Mouse (Mus musculus): ENCODE data around the gene Ank2. TPM values are rescaled to one million over a fixed set of nuclear protein-coding genes. Genes with fewer than 3 reads are reported as not detected.

The Ank2 gene
- total RNA-seq, 1 experiment from 2014 or later = 0.25 TPM

DNA sequence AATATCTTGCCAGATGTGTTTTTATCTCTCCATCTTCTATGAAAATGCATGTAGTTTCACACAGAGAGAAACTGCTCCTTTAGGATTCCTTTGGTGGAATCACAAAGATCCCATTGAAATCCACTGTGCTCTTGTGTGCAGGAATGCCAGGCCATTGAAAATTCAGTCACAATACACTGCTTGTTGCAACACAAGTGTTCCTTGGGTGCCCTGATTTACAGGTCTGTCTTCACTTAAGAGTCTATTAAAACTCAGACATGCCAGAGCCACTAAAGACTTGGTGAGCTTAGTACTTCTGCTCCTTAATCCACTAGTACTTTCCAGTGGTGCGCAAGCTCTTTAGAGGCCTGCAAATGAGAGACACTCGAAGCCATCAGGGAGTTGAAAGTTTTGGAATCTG lies 359.5 kb downstream of the Ank2 start:
- no peak for ATAC-seq (replicated peaks in 1 of 2; ENCODE audit: insufficient read depth in 1 of 2, low FRiP score in 2 of 2, low TSS enrichment in 1 of 2, low read depth in 1 of 2, poor library complexity in 2 of 2, severe bottlenecking in 2 of 2)

DNA sequence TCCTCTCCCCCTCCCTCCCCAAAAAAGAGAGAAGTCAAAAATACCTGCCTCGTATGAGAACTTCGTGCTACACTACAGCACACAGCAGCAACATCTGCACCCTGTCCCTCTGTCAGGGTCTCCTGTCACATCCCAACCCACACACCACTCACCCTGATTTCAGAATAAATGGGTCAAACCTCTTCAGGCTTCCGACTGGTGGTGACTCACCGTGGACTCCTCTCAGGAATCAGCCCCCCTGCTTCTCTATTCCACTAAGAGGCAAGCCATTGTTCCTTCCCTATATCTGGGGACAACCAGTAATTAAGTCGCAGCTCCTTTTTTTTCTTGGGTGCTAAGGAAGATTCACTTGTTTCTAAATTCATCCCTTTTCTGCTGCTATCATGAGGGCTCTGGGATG lies 361.6 kb downstream of the Ank2 start:
- no peak for ATAC-seq (replicated peaks in 1 of 2; ENCODE audit: insufficient read depth in 1 of 2, low FRiP score in 2 of 2, low TSS enrichment in 1 of 2, low read depth in 1 of 2, poor library complexity in 2 of 2, severe bottlenecking in 2 of 2)

DNA sequence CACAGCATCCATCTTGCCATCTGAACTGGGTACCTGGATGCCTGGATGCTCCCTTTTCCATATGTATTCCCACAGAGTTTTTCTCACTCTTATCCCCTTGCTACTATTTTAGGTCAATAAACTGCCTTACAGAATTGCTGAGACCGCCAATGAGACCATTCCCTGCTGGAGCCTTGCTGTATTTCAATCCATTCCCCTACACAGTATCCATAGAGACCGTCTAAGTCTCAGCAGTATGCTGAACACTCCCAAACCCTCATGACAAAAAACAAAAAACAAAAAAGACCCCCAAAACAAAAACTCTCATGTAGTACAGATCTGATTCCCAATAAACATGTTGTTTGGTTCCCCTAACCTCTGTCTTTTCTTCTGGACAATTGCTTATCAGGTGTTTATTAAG lies 365.1 kb downstream of the Ank2 start:
- ATAC-seq (replicated peaks in 1 of 2; ENCODE audit: insufficient read depth in 1 of 2, low FRiP score in 2 of 2, low TSS enrichment in 1 of 2, low read depth in 1 of 2, poor library complexity in 2 of 2, severe bottlenecking in 2 of 2) = no peak

DNA sequence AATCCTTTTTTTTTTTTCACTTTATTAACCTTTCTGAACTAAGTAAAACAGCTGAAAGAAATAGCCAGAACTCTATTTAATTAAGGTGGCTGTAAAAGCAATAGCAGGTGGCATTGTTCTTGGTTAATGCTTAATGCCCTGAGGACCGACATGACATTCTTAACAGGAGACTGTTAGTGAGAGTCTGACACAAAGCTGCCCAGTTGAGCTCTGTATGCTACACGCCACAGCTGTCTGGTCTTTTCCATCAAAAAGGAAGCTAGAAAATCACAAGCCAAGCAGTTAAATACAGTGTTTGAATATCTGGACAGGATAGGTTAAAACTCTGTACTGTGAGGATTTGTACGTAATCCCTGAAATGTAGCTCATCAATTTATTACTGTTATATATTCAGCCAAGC lies 368.1 kb downstream of the Ank2 start:
- no peak for ATAC-seq (replicated peaks in 1 of 2; ENCODE audit: insufficient read depth in 1 of 2, low FRiP score in 2 of 2, low TSS enrichment in 1 of 2, low read depth in 1 of 2, poor library complexity in 2 of 2, severe bottlenecking in 2 of 2)

GRCm38 (mm10) chr3:127130167-127130770 lies 368.9 kb downstream of the Ank2 start:
- no peak for ATAC-seq (replicated peaks in 1 of 2; ENCODE audit: insufficient read depth in 1 of 2, low FRiP score in 2 of 2, low TSS enrichment in 1 of 2, low read depth in 1 of 2, poor library complexity in 2 of 2, severe bottlenecking in 2 of 2)

GRCm38 (mm10) chr3:127129750-127130149 lies 369.4 kb downstream of the Ank2 start:
- ATAC-seq (replicated peaks in 1 of 2; ENCODE audit: insufficient read depth in 1 of 2, low FRiP score in 2 of 2, low TSS enrichment in 1 of 2, low read depth in 1 of 2, poor library complexity in 2 of 2, severe bottlenecking in 2 of 2) = no peak

GRCm38 (mm10) chr3:127127611-127128010 lies 371.5 kb downstream of the Ank2 start:
- ATAC-seq (replicated peaks in 1 of 2; ENCODE audit: insufficient read depth in 1 of 2, low FRiP score in 2 of 2, low TSS enrichment in 1 of 2, low read depth in 1 of 2, poor library complexity in 2 of 2, severe bottlenecking in 2 of 2) = no peak

GRCm38 (mm10) chr3:127126220-127126619 lies 372.9 kb downstream of the Ank2 start:
- no peak for ATAC-seq (replicated peaks in 1 of 2; ENCODE audit: insufficient read depth in 1 of 2, low FRiP score in 2 of 2, low TSS enrichment in 1 of 2, low read depth in 1 of 2, poor library complexity in 2 of 2, severe bottlenecking in 2 of 2)

DNA sequence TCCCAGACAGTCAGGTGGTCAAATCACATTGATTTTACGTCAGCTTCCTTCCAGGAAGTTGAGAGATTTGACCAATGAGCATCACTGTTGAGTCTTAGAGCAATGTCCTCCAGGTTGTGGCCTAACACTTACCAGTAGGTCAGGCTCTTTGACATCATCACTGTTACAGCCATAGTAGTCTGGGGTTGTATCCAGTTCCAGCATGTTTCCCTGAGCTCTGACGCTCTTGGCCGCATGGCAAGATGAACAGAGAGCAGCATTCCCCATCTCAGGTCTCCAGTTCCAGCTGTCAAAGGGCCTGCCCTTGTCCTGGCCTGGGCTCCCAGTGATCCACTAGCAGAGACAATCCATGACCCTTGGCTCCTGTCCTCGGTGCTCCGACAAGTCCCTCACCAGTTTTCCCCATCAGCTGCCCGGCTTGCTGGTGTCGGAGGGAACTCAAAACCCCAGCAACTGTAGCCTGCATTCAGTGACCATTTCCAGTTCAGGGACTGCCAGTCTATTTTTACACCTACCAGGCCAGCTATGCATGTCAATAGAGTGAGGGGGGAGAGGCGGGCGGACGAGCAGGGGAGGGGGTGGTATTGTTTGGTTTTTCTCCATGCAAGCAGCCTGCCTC lies 374.7 kb downstream of the Ank2 start:
- no peak for ATAC-seq (replicated peaks in 1 of 2; ENCODE audit: insufficient read depth in 1 of 2, low FRiP score in 2 of 2, low TSS enrichment in 1 of 2, low read depth in 1 of 2, poor library complexity in 2 of 2, severe bottlenecking in 2 of 2)

- peak; percentile 55 to 57 for ATAC-seq (replicated peaks in 1 of 2; ENCODE audit: insufficient read depth in 1 of 2, low FRiP score in 2 of 2, low TSS enrichment in 1 of 2, low read depth in 1 of 2, poor library complexity in 2 of 2, severe bottlenecking in 2 of 2)
Measured at GRCm38 (mm10) chr3:127123376-127123775, 375.8 kb downstream of the Ank2 start.

- ATAC-seq (replicated peaks in 1 of 2; ENCODE audit: insufficient read depth in 1 of 2, low FRiP score in 2 of 2, low TSS enrichment in 1 of 2, low read depth in 1 of 2, poor library complexity in 2 of 2, severe bottlenecking in 2 of 2) = no peak
Measured at GRCm38 (mm10) chr3:127118777-127119176, 380.4 kb downstream of the Ank2 start.

DNA sequence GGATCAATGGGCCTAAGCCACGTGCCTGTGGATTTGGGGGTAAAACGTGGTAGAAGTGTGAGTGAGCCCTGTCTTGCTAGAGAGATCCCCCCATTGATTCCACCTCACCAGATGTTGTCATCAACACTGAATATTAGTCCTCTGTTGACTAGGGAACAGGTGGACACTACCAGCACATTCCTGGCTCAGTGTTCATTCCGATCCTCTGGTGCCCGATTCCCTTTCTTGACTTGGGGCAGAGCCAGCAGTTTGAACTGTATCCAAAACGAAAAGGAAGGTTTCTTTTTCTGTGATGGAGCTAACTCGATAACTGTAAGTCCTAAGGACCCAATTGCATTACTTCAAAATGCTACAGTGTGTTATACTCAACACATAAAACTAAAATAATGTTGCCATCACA lies 382.9 kb downstream of the Ank2 start:
- no peak for ATAC-seq (replicated peaks in 1 of 2; ENCODE audit: insufficient read depth in 1 of 2, low FRiP score in 2 of 2, low TSS enrichment in 1 of 2, low read depth in 1 of 2, poor library complexity in 2 of 2, severe bottlenecking in 2 of 2)

DNA sequence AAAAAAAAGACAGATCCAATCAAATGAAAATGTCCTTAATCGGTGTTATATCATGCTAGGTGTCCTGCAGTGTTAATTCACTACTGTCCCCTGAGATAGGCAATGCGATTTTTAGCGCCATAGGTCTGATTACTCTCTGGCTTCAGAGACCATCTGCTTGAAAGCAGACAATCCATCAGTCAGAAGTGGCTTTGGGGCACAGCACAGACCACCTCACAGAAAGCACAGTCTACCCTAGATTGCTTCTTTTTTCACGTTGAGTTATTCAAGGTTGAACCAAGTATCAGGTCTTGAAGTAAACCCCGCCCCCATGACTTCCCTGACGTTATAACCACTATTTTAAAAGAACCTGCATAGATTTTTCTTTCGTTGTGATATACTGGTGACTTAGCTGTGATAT lies 385.9 kb downstream of the Ank2 start:
- no peak for ATAC-seq (replicated peaks in 1 of 2; ENCODE audit: insufficient read depth in 1 of 2, low FRiP score in 2 of 2, low TSS enrichment in 1 of 2, low read depth in 1 of 2, poor library complexity in 2 of 2, severe bottlenecking in 2 of 2)

GRCm38 (mm10) chr3:127109413-127109812 lies 389.7 kb downstream of the Ank2 start:
- ATAC-seq (replicated peaks in 1 of 2; ENCODE audit: insufficient read depth in 1 of 2, low FRiP score in 2 of 2, low TSS enrichment in 1 of 2, low read depth in 1 of 2, poor library complexity in 2 of 2, severe bottlenecking in 2 of 2) = no peak

GRCm38 (mm10) chr3:127108481-127108880 lies 390.7 kb downstream of the Ank2 start:
- no peak for ATAC-seq (replicated peaks in 1 of 2; ENCODE audit: insufficient read depth in 1 of 2, low FRiP score in 2 of 2, low TSS enrichment in 1 of 2, low read depth in 1 of 2, poor library complexity in 2 of 2, severe bottlenecking in 2 of 2)

DNA sequence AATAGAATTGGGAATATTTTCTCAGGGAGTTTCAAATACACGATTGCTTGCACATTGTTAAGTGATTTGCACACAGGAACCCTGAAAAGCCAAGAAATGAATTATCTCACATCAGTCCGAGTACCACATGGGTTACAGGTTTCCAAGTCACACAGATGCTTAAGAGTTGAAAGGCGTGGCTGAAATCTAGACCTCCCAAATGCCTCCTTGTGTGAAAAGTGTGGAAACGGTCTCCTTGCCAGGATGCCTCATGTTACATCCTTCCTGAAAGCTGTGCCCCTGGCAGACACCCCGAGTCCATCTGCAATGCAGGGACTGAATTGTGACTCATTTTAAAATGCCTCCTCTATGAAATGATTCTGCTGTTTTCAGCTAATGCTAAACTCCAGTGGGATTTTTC lies 391.9 kb downstream of the Ank2 start:
- ATAC-seq (replicated peaks in 1 of 2; ENCODE audit: insufficient read depth in 1 of 2, low FRiP score in 2 of 2, low TSS enrichment in 1 of 2, low read depth in 1 of 2, poor library complexity in 2 of 2, severe bottlenecking in 2 of 2) = no peak

- ATAC-seq (replicated peaks in 1 of 2; ENCODE audit: insufficient read depth in 1 of 2, low FRiP score in 2 of 2, low TSS enrichment in 1 of 2, low read depth in 1 of 2, poor library complexity in 2 of 2, severe bottlenecking in 2 of 2) = no peak
Measured at GRCm38 (mm10) chr3:127101326-127101725, 397.8 kb downstream of the Ank2 start.

- ATAC-seq (replicated peaks in 1 of 2; ENCODE audit: insufficient read depth in 1 of 2, low FRiP score in 2 of 2, low TSS enrichment in 1 of 2, low read depth in 1 of 2, poor library complexity in 2 of 2, severe bottlenecking in 2 of 2) = no peak
Measured at GRCm38 (mm10) chr3:127097745-127098144, 401.4 kb downstream of the Ank2 start.

DNA sequence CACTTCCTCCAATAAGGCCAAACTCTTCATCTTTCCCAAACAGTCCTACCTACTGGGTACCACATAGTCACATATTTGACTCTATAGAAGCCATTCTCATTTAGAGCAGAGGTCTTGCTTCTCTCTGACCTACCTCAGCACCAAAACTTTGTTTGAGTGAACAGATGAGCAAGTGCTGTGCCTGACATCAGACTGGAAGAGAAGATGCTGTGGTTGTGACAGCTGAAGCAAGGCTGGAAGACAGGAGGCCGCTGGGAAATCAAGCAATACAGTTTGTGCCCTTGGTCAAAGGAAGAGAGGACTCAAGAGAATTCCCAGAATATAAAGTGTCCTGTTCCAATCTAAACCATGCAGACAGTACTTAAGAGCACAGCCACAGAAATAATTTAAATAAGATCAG lies 402.0 kb downstream of the Ank2 start:
- no peak for ATAC-seq (replicated peaks in 1 of 2; ENCODE audit: insufficient read depth in 1 of 2, low FRiP score in 2 of 2, low TSS enrichment in 1 of 2, low read depth in 1 of 2, poor library complexity in 2 of 2, severe bottlenecking in 2 of 2)

Data from hematopoietic stem cell, adult 5-6 weeks (primary cell).